Mouse (Mus musculus): ENCODE measurements around the gene Sun1. TPM values are rescaled to one million over a fixed set of nuclear protein-coding genes. Genes with fewer than 3 reads are reported as not detected.

Sun1 gene
- polyA plus RNA-seq, 1 experiment from 2014 or later, result 8.6 TPM

- 4% methylated on average over 15 of the region's 15 CpGs for WGBS (ENCODE audit: insufficient replicate concordance)
- TF ChIP-seq CTCF (IDR thresholded peaks at IDR 0.05; ENCODE audit: low read depth) (peak; percentile 99), EP300 (IDR thresholded peaks at IDR 0.05; ENCODE audit: low read depth) (no peak)
- Histone ChIP-seq H3K4me2 (ENCODE audit: low read depth, low read length) (no peak overlapping the region), H3K27me3 (ENCODE audit: insufficient read depth, low read length) (no peaks in the 10 kb centered on the region), H3K4me3 (ENCODE audit: low read depth, low read length) (no peak overlapping the region), H3K9ac (replicated peaks) (no peak overlapping the region), H3K36me3 (replicated peaks; ENCODE audit: insufficient read depth, low read length) (no peaks in the 10 kb centered on the region; the same call in 1 of the 2 replicates), H3K27ac (ENCODE audit: low read depth) (no peak overlapping the region), H3K9me3 (ENCODE audit: low read length) (no peaks in the 10 kb centered on the region), H3K4me1 (ENCODE audit: insufficient read depth) (peaks cover 28% of the 10 kb centered on the region)
- DNase-seq (peak; percentile 89), ATAC-seq (peak; percentile 56)
These were observed 81.8 kb downstream of the Sun1 start for GRCm38 (mm10) chr5:139282191-139282590.

- DNase-seq, result peak; percentile 17
- peaks cover 33% of the 10 kb centered on the region for H3K4me1 ChIP-seq (ENCODE audit: insufficient read depth)
- H3K27ac ChIP-seq (ENCODE audit: low read depth), result no peak overlapping the region
- no peak overlapping the region for H3K9ac ChIP-seq (replicated peaks)
- no peaks in the 10 kb centered on the region for H3K27me3 ChIP-seq (ENCODE audit: insufficient read depth, low read length)
- no peak for ATAC-seq
- no peaks in the 10 kb centered on the region; the same call in 1 of the 2 replicates for H3K36me3 ChIP-seq (replicated peaks; ENCODE audit: insufficient read depth, low read length)
- WGBS (ENCODE audit: insufficient replicate concordance), result 92% methylated on average over 14 of the region's 14 CpGs
- no peak overlapping the region for H3K4me3 ChIP-seq (ENCODE audit: low read depth, low read length)
- H3K9me3 ChIP-seq (ENCODE audit: low read length), result no peaks in the 10 kb centered on the region
- TF ChIP-seq CTCF (IDR thresholded peaks at IDR 0.05; ENCODE audit: low read depth), result peak; percentile 30; the same call in 1 of the 2 replicates
- no peak for TF ChIP-seq EP300 (IDR thresholded peaks at IDR 0.05; ENCODE audit: low read depth)
- H3K4me2 ChIP-seq (ENCODE audit: low read depth, low read length), result no peak overlapping the region
These were observed 83.2 kb downstream of the Sun1 start for GRCm38 (mm10) chr5:139283460-139284180.

DNA sequence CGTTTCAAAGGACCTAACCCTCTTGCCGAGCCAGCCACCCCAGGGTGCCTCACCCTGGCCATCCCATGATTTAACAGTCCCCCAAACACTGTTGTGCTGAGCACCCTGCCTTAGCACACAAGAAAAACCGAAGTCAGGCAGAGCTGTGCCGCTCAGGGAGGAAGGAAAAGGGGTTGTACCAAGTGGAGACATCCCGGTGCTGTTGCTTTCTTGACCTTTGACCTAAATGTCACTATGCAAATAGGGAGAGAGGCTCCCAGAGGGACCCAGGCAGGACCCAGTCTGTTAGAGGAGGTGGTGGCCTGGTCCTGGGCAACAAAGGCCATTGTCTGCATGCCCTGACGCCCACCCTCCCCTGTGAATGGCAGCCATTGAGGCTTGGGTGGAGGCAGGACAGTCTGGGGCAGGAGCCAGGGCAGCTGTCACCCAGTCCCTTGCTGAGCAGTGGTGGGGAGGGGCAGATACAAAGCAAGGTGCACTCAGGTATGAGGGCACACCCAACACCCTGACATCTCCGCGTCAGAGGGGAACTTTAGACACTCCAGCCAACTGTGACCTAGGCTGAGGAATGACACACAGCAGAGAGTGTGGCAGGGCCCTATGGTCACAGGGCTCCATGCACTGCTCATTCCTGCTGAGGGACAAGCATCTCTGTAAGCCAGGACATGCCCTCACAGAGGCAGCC lies 85.1 kb downstream of the Sun1 start:
- H3K27ac ChIP-seq (ENCODE audit: low read depth), result peak overlapping the region; percentile 85; the same call in 1 of the 2 replicates
- TF ChIP-seq CTCF (IDR thresholded peaks at IDR 0.05; ENCODE audit: low read depth) (no peak), EP300 (IDR thresholded peaks at IDR 0.05; ENCODE audit: low read depth) (no peak)
- no peak overlapping the region for H3K4me2 ChIP-seq (ENCODE audit: low read depth, low read length)
- DNase-seq (peak; percentile 20), ATAC-seq (no peak)
- no peaks in the 10 kb centered on the region for H3K27me3 ChIP-seq (ENCODE audit: insufficient read depth, low read length)
- H3K4me3 ChIP-seq (ENCODE audit: low read depth, low read length), result no peak overlapping the region
- H3K9me3 ChIP-seq (ENCODE audit: low read length), result no peaks in the 10 kb centered on the region
- no peak overlapping the region for H3K9ac ChIP-seq (replicated peaks)
- H3K36me3 ChIP-seq (replicated peaks; ENCODE audit: insufficient read depth, low read length), result no peaks in the 10 kb centered on the region
- WGBS (ENCODE audit: insufficient replicate concordance), result 33% methylated on average over 8 of the region's 8 CpGs
- H3K4me1 ChIP-seq (ENCODE audit: insufficient read depth), result peaks cover 33% of the 10 kb centered on the region

DNA sequence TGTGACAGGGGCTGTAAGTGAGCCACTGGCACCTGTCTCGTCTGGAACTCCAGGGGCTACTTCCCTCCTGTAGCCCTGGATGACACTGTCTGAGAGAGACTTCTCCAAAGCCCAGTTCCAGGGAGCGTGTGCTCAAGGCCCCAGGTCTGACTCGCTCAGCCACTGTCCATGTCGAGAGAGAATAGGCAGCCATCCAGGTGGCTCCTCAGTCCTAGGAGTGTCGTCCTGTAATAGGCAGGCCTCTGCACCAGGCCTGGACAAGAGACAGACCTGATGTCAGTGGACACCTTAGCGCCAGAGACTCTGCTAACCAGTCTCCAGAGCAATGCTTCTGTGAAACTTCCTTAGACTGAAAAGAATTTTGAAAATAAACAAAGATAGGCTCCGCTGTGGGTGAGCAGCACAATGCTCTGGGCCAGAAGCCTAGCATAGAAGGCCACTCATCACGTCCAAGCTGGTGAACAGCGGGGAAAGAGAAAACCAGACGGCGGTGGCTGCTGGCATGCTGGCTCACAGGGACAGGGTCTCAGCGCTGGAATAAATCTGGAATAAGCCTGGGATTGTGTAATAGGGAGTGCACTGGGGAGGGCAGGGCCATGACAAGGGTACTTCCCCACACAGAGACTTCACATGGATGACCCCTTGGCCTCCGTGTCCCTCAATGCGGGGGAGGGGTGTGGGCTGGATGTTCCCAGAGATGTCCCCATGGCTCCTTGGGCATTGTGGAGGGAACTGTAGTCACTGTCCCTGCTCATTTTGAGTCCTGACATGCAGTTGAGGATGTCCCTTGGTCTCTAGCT lies 85.9 kb downstream of the Sun1 start:
- Histone ChIP-seq H3K4me3 (ENCODE audit: low read depth, low read length) (no peak overlapping the region), H3K9me3 (ENCODE audit: low read length) (no peaks in the 10 kb centered on the region), H3K36me3 (replicated peaks; ENCODE audit: insufficient read depth, low read length) (no peaks in the 10 kb centered on the region), H3K4me2 (ENCODE audit: low read depth, low read length) (no peak overlapping the region), H3K27me3 (ENCODE audit: insufficient read depth, low read length) (no peaks in the 10 kb centered on the region), H3K4me1 (ENCODE audit: insufficient read depth) (peaks cover 33% of the 10 kb centered on the region), H3K27ac (ENCODE audit: low read depth) (peak overlapping the region; percentile 85), H3K9ac (replicated peaks) (no peak overlapping the region)
- ATAC-seq (peak; percentile 27), DNase-seq (peak; percentile 49)
- TF ChIP-seq CTCF (IDR thresholded peaks at IDR 0.05; ENCODE audit: low read depth), result no peak
- TF ChIP-seq EP300 (IDR thresholded peaks at IDR 0.05; ENCODE audit: low read depth), result no peak
- WGBS (ENCODE audit: insufficient replicate concordance), result 48% methylated on average over 14 of the region's 14 CpGs

DNA sequence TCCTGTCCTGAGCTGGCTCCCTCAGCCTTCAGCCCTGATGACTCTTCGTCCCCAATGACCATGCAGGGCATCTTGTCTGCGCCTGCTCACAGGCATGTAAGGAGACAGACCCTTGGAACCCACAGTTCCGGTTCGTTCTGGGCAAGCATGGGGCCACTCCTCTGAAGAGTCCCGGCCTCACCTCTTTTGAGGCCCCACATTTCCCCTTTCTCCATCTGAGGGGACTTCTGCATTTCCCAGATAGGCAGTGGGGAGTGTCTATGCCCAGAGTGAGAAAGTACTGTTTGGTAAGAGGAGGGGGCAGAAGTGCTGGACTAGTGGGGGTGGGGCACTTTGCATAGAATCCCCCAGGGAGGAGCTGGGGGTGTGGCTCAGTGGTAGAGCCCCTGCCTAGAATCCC lies 86.7 kb downstream of the Sun1 start:
- Histone ChIP-seq H3K4me3 (ENCODE audit: low read depth, low read length) (no peak overlapping the region), H3K36me3 (replicated peaks; ENCODE audit: insufficient read depth, low read length) (no peaks in the 10 kb centered on the region), H3K9me3 (ENCODE audit: low read length) (no peaks in the 10 kb centered on the region), H3K9ac (replicated peaks) (no peak overlapping the region), H3K27ac (ENCODE audit: low read depth) (peak overlapping the region; percentile 85), H3K27me3 (ENCODE audit: insufficient read depth, low read length) (no peaks in the 10 kb centered on the region), H3K4me2 (ENCODE audit: low read depth, low read length) (no peak overlapping the region; the same call in 1 of the 2 replicates), H3K4me1 (ENCODE audit: insufficient read depth) (peaks cover 33% of the 10 kb centered on the region)
- 35% methylated on average over 5 of the region's 5 CpGs for WGBS (ENCODE audit: insufficient replicate concordance)
- ATAC-seq (peak; percentile 72), DNase-seq (peak; percentile 56)
- no peak for TF ChIP-seq CTCF (IDR thresholded peaks at IDR 0.05; ENCODE audit: low read depth)
- no peak for TF ChIP-seq EP300 (IDR thresholded peaks at IDR 0.05; ENCODE audit: low read depth)

DNA sequence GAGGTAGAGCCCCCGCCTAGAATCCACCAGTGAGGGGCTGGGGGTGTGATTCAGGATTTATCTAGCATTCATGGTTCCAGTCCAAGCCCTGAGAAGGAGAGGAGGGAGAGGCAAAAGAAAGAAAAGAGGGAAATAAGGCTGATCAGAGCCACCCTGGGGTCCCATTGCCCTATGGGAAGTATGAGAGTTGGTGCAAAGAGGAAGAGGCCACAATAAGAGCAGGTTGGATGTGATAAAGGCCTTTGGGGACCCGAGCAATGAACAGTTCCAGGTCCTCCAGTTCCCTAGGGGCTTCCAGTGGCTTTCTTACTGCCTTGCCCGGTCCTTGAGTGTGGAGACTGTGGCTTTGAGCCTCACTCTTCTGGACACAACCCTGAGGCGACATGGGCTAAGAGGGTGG lies 87.3 kb downstream of the Sun1 start:
- Histone ChIP-seq H3K4me1 (ENCODE audit: insufficient read depth) (peaks cover 33% of the 10 kb centered on the region), H3K27ac (ENCODE audit: low read depth) (peak overlapping the region; percentile 85), H3K4me2 (ENCODE audit: low read depth, low read length) (no peak overlapping the region), H3K9me3 (ENCODE audit: low read length) (no peaks in the 10 kb centered on the region), H3K27me3 (ENCODE audit: insufficient read depth, low read length) (no peaks in the 10 kb centered on the region), H3K4me3 (ENCODE audit: low read depth, low read length) (no peak overlapping the region), H3K9ac (replicated peaks) (no peak overlapping the region), H3K36me3 (replicated peaks; ENCODE audit: insufficient read depth, low read length) (no peaks in the 10 kb centered on the region)
- TF ChIP-seq EP300 (IDR thresholded peaks at IDR 0.05; ENCODE audit: low read depth), result no peak
- TF ChIP-seq CTCF (IDR thresholded peaks at IDR 0.05; ENCODE audit: low read depth), result no peak
- DNase-seq, result peak; percentile 13
- 51% methylated on average over 4 of the region's 4 CpGs for WGBS (ENCODE audit: insufficient replicate concordance)
- no peak for ATAC-seq
